Mouse (Mus musculus) embryonic fibroblast, embryonic 13.5 days (primary cell): ENCODE measurements around the gene Pnn.

ENCODE experiments used
- CTCF ChIP-seq: IDR thresholded peaks from 2 replicates; pipeline ENCODE4 v1.5.1; 2011; ENCODE audit warnings: mild to moderate bottlenecking, control low read depth, low read length, moderate library complexity, borderline replicate concordance; ENCODE audit not compliant: insufficient read depth
- POLR2A ChIP-seq: IDR thresholded peaks from 2 replicates; pipeline ENCODE4 v1.6.1; 2011; ENCODE audit warnings: low read depth, mild to moderate bottlenecking, control low read depth, low read length, moderate library complexity

DNA sequence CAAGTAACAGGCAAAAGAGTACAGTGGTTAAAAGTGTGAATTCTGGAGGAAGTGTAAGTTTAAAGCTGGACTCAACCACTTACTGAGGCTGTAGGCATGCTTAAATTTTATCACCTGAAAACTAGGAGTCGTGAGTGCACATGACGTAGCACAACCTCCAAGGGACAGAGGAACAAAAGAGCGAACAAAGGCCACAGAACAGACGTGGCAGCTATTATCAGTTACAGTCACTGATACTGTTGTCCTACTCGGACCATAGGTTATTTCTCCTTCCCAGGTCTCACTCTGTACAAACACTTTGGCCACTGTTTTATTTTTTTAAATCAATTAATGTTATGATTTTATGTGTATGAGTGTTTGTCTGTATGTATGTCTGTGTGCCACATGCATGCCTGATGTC lies 38.1 kb downstream of the Pnn start:
- TF ChIP-seq POLR2A, result no peak
- no peak for TF ChIP-seq CTCF
